Mouse (Mus musculus): ENCODE measurements around the gene 9130213A22Rik.
"Not testable (repeated sequence)": the region's sequence is repeated elsewhere in the genome, so short reads cannot be mapped to it uniquely, and the experiment has no call there.

Gene 9130213A22Rik

GRCm38 (mm10) chr11:69093856-69094255 is 28.5 kb downstream of the 9130213A22Rik start:
- DNase-seq (ENCODE audit: low read depth, low spot score): not testable (repeated sequence)

GRCm38 (mm10) chr11:69092871-69093270 is 29.5 kb downstream of the 9130213A22Rik start:
- DNase-seq (ENCODE audit: low read depth, low spot score): no peak

- DNase-seq (ENCODE audit: low read depth, low spot score): peak; percentile 72
Observed at GRCm38 (mm10) chr11:69092386-69092751, 30.0 kb downstream of the 9130213A22Rik start.

GRCm38 (mm10) chr11:69091566-69092385 is 30.6 kb downstream of the 9130213A22Rik start:
- DNase-seq (ENCODE audit: low read depth, low spot score): no peak

GRCm38 (mm10) chr11:69090367-69090766 is 32.0 kb downstream of the 9130213A22Rik start:
- DNase-seq (ENCODE audit: low read depth, low spot score): no peak

- no peak for DNase-seq (ENCODE audit: low read depth, low spot score)
Observed at GRCm38 (mm10) chr11:69089616-69090290, 32.6 kb downstream of the 9130213A22Rik start.

- DNase-seq (ENCODE audit: low read depth, low spot score): no peak
Observed at GRCm38 (mm10) chr11:69088856-69089615, 33.4 kb downstream of the 9130213A22Rik start.

- DNase-seq (ENCODE audit: low read depth, low spot score): peak; percentile 81
Observed at GRCm38 (mm10) chr11:69088103-69088855, 34.1 kb downstream of the 9130213A22Rik start, which contains the start of gene Vamp2. Vamp2 (plus strand) TSS chr11:69088490.

GRCm38 (mm10) chr11:69087597-69087996 is 34.8 kb downstream of the 9130213A22Rik start:
- DNase-seq (ENCODE audit: low read depth, low spot score): no peak

- DNase-seq (ENCODE audit: low read depth, low spot score): no peak
Observed at GRCm38 (mm10) chr11:69087082-69087481, 35.3 kb downstream of the 9130213A22Rik start.

GRCm38 (mm10) chr11:69086390-69086789 is 36.0 kb downstream of the 9130213A22Rik start:
- no peak for DNase-seq (ENCODE audit: low read depth, low spot score)

- DNase-seq (ENCODE audit: low read depth, low spot score): no peak
Observed at GRCm38 (mm10) chr11:69085608-69086007, 36.8 kb downstream of the 9130213A22Rik start.

- DNase-seq (ENCODE audit: low read depth, low spot score): no peak
Observed at GRCm38 (mm10) chr11:69081613-69082012, 40.8 kb downstream of the 9130213A22Rik start.

GRCm38 (mm10) chr11:69080855-69081222 is 41.5 kb downstream of the 9130213A22Rik start:
- DNase-seq (ENCODE audit: low read depth, low spot score): no peak

GRCm38 (mm10) chr11:69080102-69080854 is 42.1 kb downstream of the 9130213A22Rik start:
- DNase-seq (ENCODE audit: low read depth, low spot score): no peak

- no peak for DNase-seq (ENCODE audit: low read depth, low spot score)
Observed at GRCm38 (mm10) chr11:69078805-69079438, 43.5 kb downstream of the 9130213A22Rik start.

GRCm38 (mm10) chr11:69078041-69078440 is 44.3 kb downstream of the 9130213A22Rik start:
- DNase-seq (ENCODE audit: low read depth, low spot score): no peak

- no peak for DNase-seq (ENCODE audit: low read depth, low spot score)
Observed at GRCm38 (mm10) chr11:69077316-69077715, 45.1 kb downstream of the 9130213A22Rik start.

GRCm38 (mm10) chr11:69076572-69076971 is 45.8 kb downstream of the 9130213A22Rik start:
- DNase-seq (ENCODE audit: low read depth, low spot score): no peak
